Mouse (Mus musculus): ENCODE results near the gene Klhl29.

- TF ChIP-seq CTCF (IDR thresholded peaks at IDR 0.05; ENCODE audit: borderline replicate concordance, extremely low read depth, insufficient read depth, insufficient read length) = peak; percentile 18; the same call in 1 of the 2 replicates
- no peak for TF ChIP-seq POLR2A (IDR thresholded peaks at IDR 0.05; ENCODE audit: borderline replicate concordance, extremely low read depth, insufficient read depth, insufficient read length, poor library complexity, severe bottlenecking)
These were observed 17.0 kb downstream of the Klhl29 start for GRCm38 (mm10) chr12:5358497-5358896.

All from brain, embryonic 14.5 days (tissue).